Mouse (Mus musculus): ENCODE results near the gene Ppp1r9a. TPM values are rescaled to one million over a fixed set of nuclear protein-coding genes. Genes with fewer than 3 reads are reported as not detected.

Gene Ppp1r9a
- polyA plus RNA-seq, 1 experiment: 32.7 TPM

GRCm38 (mm10) chr6:5027213-5027612 is 124.5 kb downstream of the Ppp1r9a start:
- TF ChIP-seq POLR2A (IDR thresholded peaks at IDR 0.05; ENCODE audit: borderline replicate concordance, extremely low read depth, insufficient read depth, insufficient read length, poor library complexity, severe bottlenecking) (no peak), CTCF (IDR thresholded peaks at IDR 0.05; ENCODE audit: borderline replicate concordance, extremely low read depth, insufficient read depth, insufficient read length) (no peak)
- DNase-seq (ENCODE audit: low read depth): no peak

- DNase-seq (ENCODE audit: low read depth): no peak
- TF ChIP-seq CTCF (IDR thresholded peaks at IDR 0.05; ENCODE audit: borderline replicate concordance, extremely low read depth, insufficient read depth, insufficient read length) (no peak), POLR2A (IDR thresholded peaks at IDR 0.05; ENCODE audit: borderline replicate concordance, extremely low read depth, insufficient read depth, insufficient read length, poor library complexity, severe bottlenecking) (no peak)
These were observed 125.1 kb downstream of the Ppp1r9a start for GRCm38 (mm10) chr6:5027801-5028200.

- DNase-seq (ENCODE audit: low read depth): no peak
- TF ChIP-seq CTCF (IDR thresholded peaks at IDR 0.05; ENCODE audit: borderline replicate concordance, extremely low read depth, insufficient read depth, insufficient read length) (no peak), POLR2A (IDR thresholded peaks at IDR 0.05; ENCODE audit: borderline replicate concordance, extremely low read depth, insufficient read depth, insufficient read length, poor library complexity, severe bottlenecking) (no peak)
These were observed 126.6 kb downstream of the Ppp1r9a start for GRCm38 (mm10) chr6:5029205-5029927.

GRCm38 (mm10) chr6:5029956-5030355 is 127.2 kb downstream of the Ppp1r9a start:
- DNase-seq (ENCODE audit: low read depth): no peak
- TF ChIP-seq CTCF (IDR thresholded peaks at IDR 0.05; ENCODE audit: borderline replicate concordance, extremely low read depth, insufficient read depth, insufficient read length) (no peak), POLR2A (IDR thresholded peaks at IDR 0.05; ENCODE audit: borderline replicate concordance, extremely low read depth, insufficient read depth, insufficient read length, poor library complexity, severe bottlenecking) (no peak)

GRCm38 (mm10) chr6:5032986-5033633 is 130.4 kb downstream of the Ppp1r9a start:
- TF ChIP-seq POLR2A (IDR thresholded peaks at IDR 0.05; ENCODE audit: borderline replicate concordance, extremely low read depth, insufficient read depth, insufficient read length, poor library complexity, severe bottlenecking) (no peak), CTCF (IDR thresholded peaks at IDR 0.05; ENCODE audit: borderline replicate concordance, extremely low read depth, insufficient read depth, insufficient read length) (no peak)
- no peak for DNase-seq (ENCODE audit: low read depth)

GRCm38 (mm10) chr6:5037225-5037624 is 134.5 kb downstream of the Ppp1r9a start:
- no peak for TF ChIP-seq POLR2A (IDR thresholded peaks at IDR 0.05; ENCODE audit: borderline replicate concordance, extremely low read depth, insufficient read depth, insufficient read length, poor library complexity, severe bottlenecking)
- TF ChIP-seq CTCF (IDR thresholded peaks at IDR 0.05; ENCODE audit: borderline replicate concordance, extremely low read depth, insufficient read depth, insufficient read length): no peak
- peak; percentile 46 for DNase-seq (ENCODE audit: low read depth)

- DNase-seq (ENCODE audit: low read depth): peak; percentile 36
- TF ChIP-seq CTCF (IDR thresholded peaks at IDR 0.05; ENCODE audit: borderline replicate concordance, extremely low read depth, insufficient read depth, insufficient read length) (no peak), POLR2A (IDR thresholded peaks at IDR 0.05; ENCODE audit: borderline replicate concordance, extremely low read depth, insufficient read depth, insufficient read length, poor library complexity, severe bottlenecking) (no peak)
These were observed 135.5 kb downstream of the Ppp1r9a start for GRCm38 (mm10) chr6:5038140-5038749.

- DNase-seq (ENCODE audit: low read depth): peak; percentile 17
- TF ChIP-seq POLR2A (IDR thresholded peaks at IDR 0.05; ENCODE audit: borderline replicate concordance, extremely low read depth, insufficient read depth, insufficient read length, poor library complexity, severe bottlenecking) (no peak), CTCF (IDR thresholded peaks at IDR 0.05; ENCODE audit: borderline replicate concordance, extremely low read depth, insufficient read depth, insufficient read length) (no peak)
These were observed 136.6 kb downstream of the Ppp1r9a start for GRCm38 (mm10) chr6:5039316-5039715.

GRCm38 (mm10) chr6:5045854-5046253 is 143.1 kb downstream of the Ppp1r9a start:
- DNase-seq (ENCODE audit: low read depth): no peak
- TF ChIP-seq CTCF (IDR thresholded peaks at IDR 0.05; ENCODE audit: borderline replicate concordance, extremely low read depth, insufficient read depth, insufficient read length) (no peak), POLR2A (IDR thresholded peaks at IDR 0.05; ENCODE audit: borderline replicate concordance, extremely low read depth, insufficient read depth, insufficient read length, poor library complexity, severe bottlenecking) (no peak)

GRCm38 (mm10) chr6:5048025-5048424 is 145.3 kb downstream of the Ppp1r9a start:
- DNase-seq (ENCODE audit: low read depth): no peak
- no peak for TF ChIP-seq POLR2A (IDR thresholded peaks at IDR 0.05; ENCODE audit: borderline replicate concordance, extremely low read depth, insufficient read depth, insufficient read length, poor library complexity, severe bottlenecking)
- no peak for TF ChIP-seq CTCF (IDR thresholded peaks at IDR 0.05; ENCODE audit: borderline replicate concordance, extremely low read depth, insufficient read depth, insufficient read length)

- TF ChIP-seq CTCF (IDR thresholded peaks at IDR 0.05; ENCODE audit: borderline replicate concordance, extremely low read depth, insufficient read depth, insufficient read length): no peak
- no peak for TF ChIP-seq POLR2A (IDR thresholded peaks at IDR 0.05; ENCODE audit: borderline replicate concordance, extremely low read depth, insufficient read depth, insufficient read length, poor library complexity, severe bottlenecking)
- DNase-seq (ENCODE audit: low read depth): no peak
These were observed 149.6 kb downstream of the Ppp1r9a start for GRCm38 (mm10) chr6:5052309-5052708.
